Mouse (Mus musculus) fibroblast of lung, adult 2 months (primary cell): Measurements from ENCODE around the gene Ubqln4.

Experiments used
- DNase-seq: peaks from one replicate; pipeline ENCODE4 v3.0.0-alpha.2; 2011; ENCODE audit warnings: low read depth

The Ubqln4 gene

DNA sequence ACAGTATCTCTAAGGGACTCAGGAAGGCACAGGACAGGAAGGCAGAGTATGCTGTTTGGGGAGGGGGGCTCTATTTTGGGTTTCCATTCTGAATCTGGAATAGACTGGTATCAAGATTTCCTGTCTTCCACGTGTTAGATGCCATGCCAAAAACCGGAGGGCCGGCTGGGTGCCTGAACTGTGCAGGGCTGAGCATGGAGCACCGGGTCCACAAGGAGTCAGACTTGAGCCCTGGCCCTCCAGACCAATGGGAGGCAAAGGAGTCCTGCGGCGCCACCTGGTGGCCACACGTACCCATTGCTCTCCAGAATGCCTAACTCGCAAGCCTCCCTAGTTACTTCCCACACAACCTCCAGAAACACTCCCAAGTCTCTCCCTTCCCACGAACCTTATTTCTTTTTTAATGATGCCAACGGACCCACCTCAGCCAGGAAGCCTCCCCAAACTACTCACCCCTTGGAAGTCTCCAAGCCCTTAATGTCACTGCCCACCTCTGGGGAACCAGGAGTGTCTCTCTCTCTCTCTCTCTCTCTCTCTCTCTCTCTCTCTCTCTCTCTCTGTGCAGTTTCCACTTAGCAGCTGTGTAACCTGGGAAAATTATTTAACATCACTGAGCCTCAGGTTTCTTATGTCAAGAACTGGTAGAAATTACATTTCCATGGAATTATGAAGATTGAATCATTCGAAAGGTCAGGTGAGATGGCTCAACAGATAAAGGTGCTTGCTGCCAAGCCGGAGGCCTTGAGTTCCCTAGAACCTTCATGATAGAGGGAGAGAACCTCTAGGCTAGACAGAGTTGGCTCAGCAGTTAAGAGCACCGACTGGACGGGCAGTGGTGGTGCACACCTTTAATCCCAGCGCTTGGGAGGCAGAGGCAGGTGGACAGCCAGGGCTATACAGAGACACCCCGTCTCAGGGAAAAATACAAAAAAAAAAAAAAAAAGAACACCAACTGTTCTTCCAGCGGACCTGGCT, 27.1 kb upstream of the Ubqln4 start:
- no peak for DNase-seq

- no peak for DNase-seq
Measured at GRCm38 (mm10) chr3:88527565-88527964, 26.0 kb upstream of the Ubqln4 start.

DNA sequence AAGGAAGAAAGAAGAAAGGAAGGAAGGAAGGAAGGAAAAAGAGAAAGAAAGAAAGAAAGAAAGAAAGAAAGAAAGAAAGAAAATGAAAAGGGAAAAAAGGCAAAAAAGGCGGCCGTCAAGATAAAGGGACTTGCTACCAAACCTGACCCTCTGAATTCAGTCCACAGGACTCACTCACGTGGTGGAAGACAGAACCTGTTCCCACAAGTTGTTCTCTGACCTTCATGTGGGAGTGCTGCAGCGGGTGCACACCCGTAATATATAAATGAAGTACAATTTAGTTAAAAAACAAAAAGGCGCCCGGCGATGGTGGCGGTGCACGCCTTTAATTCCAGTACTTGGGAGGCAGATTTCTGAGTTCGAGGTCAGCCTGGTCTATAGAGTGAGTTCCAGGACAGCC, 24.9 kb upstream of the Ubqln4 start:
- DNase-seq = no peak

- DNase-seq = no peak
Measured at GRCm38 (mm10) chr3:88529204-88530000, 24.2 kb upstream of the Ubqln4 start.

- DNase-seq = no peak
Measured at GRCm38 (mm10) chr3:88530082-88530864, 23.3 kb upstream of the Ubqln4 start.

GRCm38 (mm10) chr3:88531348-88532298, 21.9 kb upstream of the Ubqln4 start:
- DNase-seq = no peak

GRCm38 (mm10) chr3:88532299-88532674, 21.3 kb upstream of the Ubqln4 start, which contains the start of gene Mex3a:
TSS of gene Mex3a (plus strand) at chr3:88532395.
- no peak for DNase-seq

- DNase-seq = no peak
Measured at GRCm38 (mm10) chr3:88532689-88533511, 20.7 kb upstream of the Ubqln4 start.

DNA sequence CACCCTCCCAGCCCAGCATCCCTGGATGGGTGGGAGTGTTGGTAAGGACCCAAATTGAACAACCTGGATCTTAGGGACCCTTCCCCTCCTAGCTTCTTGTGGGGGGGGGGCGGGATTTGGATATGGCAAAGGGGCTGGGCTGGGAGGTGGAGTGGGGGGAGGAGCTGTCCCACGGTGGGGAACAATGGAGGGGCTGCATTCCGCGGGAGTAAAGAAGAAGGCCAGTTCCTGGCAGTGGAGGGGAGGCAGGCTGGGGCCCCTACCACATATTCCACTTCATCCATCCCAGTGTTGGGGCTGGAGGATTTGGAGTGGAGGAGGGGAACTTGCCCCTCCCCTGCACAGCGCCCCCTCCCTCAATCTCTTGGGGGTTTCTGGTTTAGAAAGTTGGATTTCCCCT, 19.9 kb upstream of the Ubqln4 start:
- DNase-seq = no peak

- DNase-seq = no peak
Measured at GRCm38 (mm10) chr3:88535005-88535404, 18.6 kb upstream of the Ubqln4 start.

- no peak for DNase-seq
Measured at GRCm38 (mm10) chr3:88535527-88535926, 18.0 kb upstream of the Ubqln4 start.

DNA sequence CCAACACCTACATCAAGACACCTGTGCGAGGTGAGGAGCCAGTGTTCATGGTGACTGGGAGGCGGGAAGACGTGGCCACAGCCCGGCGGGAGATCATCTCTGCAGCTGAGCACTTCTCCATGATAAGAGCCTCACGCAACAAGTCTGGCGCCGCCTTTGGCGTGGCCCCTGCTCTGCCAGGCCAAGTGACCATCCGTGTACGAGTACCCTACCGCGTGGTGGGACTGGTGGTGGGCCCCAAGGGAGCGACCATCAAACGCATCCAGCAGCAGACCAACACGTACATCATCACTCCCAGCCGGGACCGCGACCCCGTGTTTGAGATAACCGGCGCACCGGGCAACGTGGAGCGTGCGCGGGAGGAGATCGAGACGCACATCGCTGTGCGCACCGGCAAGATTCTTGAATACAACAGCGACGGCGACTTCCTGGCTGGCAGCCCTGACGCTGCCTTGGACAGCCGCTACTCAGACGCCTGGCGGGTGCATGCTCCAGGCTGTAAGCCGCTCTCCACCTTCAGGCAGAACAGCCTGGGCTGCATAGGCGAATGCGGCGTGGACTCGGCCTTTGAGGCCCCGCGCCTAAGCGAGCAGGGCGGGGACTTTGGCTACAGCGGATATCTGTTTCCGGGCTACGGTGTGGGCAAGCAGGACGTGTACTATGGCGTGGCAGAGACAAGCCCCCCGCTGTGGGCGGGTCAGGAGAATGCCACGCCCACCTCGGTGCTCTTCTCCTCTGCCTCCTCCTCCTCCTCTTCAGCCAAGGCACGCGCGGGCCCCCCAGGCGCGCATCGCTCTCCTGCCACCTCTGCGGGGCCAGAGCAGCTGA, 17.2 kb upstream of the Ubqln4 start:
- no peak for DNase-seq

GRCm38 (mm10) chr3:88537146-88537545, 16.4 kb upstream of the Ubqln4 start:
- no peak for DNase-seq

DNA sequence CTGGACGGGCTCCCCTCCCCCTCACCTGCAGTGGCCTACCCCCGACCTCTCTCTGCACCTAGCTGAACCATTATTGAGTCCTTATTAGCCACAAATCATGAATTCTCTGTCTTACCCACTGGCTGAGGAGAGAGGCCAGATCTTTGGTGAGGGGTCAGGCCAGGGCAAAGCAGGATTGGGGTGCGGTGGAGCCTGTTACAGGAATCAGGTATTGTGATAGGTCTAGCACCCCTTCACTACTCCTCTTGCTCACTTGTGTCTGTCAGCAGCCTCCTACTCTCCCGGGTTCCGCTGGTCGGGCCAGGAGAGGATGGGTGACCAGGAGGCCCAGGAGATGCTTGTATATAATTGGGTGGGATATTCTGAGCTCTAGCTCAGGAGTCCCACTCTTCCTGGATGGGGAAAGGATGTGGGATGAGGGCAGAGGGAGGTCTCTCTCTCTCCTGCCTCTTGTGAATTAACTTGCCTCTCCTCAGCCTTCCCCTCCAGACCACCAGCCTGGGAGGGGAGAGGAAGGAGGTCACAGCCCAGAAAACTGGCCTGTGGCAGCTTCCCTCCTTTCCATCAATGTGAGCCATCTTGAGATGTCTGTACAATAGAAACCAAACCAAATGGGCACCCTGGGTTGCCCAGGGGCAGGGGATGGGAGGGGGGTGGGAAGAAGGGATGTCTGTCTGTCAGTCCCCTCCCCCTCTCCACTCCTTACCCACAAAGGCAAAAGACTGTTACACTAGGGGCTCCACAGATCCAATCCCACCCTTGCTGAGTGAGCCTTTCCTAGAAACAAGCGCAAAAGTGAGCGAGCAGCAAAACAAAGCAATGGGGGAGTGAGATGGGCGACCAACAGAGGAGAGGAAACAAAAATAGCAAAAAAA, 15.1 kb upstream of the Ubqln4 start:
- DNase-seq = no peak

DNA sequence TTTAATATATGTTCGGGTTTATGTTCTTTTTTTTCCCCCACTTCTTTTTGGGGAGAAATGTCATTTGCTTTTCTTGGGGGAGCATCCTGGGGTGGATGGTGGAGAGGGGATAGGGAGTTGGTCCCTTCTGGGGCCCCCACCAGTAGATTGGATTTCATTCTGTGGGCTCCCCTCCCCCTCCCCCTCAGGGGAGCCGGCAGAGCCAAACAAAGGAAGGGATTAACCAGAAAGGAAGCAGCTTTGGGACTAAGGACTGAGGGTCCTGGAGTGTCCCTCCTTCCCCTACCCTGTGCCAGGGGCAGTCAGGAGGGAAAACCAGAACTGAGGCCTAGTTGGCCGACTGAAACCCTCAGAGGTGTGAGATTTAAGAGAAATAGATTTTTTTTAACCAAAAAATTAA, 14.2 kb upstream of the Ubqln4 start:
- no peak for DNase-seq

DNA sequence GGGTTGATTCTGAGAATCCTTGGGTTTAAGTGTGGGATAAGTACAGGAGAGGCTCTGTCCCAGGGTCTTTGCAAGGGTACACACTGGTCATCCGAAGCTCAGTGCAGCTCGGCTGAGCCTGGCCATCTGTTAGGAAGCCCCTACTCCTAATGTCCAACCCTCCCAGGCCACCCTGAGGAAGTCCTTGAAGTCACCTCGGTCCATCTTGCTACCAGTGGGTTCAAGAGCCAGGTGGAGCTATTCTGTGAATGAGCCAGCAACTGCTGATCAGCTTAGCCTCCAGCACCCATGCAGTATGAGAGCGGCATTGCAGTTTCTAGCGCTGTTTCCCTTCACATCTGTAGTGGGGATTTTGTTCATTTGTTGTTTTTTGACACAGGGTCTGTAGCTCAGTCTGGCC, 13.5 kb upstream of the Ubqln4 start:
- DNase-seq = no peak

GRCm38 (mm10) chr3:88541622-88542401, 11.7 kb upstream of the Ubqln4 start:
- DNase-seq = no peak
